In genomic region chrX:11956194-11956593, GRCm38 (mm10) we compare ENCODE assay signal across 23 mouse cellular contexts.
DNase-seq lines count a peak whose midpoint lies in the region; ATAC-seq and TF ChIP-seq lines count a peak whose summit lies in the region.
"Had no signal": no experiment of that assay in that cellular context is flagged by ENCODE, and none has a peak within 500 bp of the region (broad histone marks: within the 10 kb centered on the region; RNA-seq: fewer than 3 reads in every experiment).

No protein-coding gene starts in this region.

- in situ Hi-C loops in ES-E14 (cut with MboI; ENCODE audit: low sequenced_read_pairs in 2 of 2, unreplicated experiment in 2 of 2), result no loop called here

- H3K4me2 ChIP-seq in intestine, embryonic 15.5 days (replicated peaks), result no peak overlapping the region
- H3K4me2 ChIP-seq: embryonic facial prominence, embryonic 13.5 days; forebrain, embryonic 12.5 days; heart, embryonic 11.5 days; hindbrain, embryonic 12.5 days; limb, embryonic 13.5 days; liver, embryonic 12.5 days had no signal

- TF ChIP-seq CTCF in kidney, adult 2 months (conservative IDR thresholded peaks at IDR 0.05; ENCODE audit: insufficient read depth, insufficient read length, low read depth, low read length), result no peak

- no peak for TF ChIP-seq POLR2A in kidney, adult 2 months (IDR thresholded peaks at IDR 0.05; ENCODE audit: low read depth, low read length)

- no peaks in the 10 kb centered on the region for H3K36me3 ChIP-seq in kidney, adult 2 months (ENCODE audit: control insufficient read depth, insufficient read depth, low read length)
- H3K36me3 ChIP-seq in ES-E14 (ENCODE audit: control insufficient read depth, insufficient read depth, low read length, poor library complexity, severe bottlenecking), result no peaks in the 10 kb centered on the region
- H3K36me3 ChIP-seq in intestine, embryonic 15.5 days, result no peaks in the 10 kb centered on the region
- H3K36me3 ChIP-seq: embryonic facial prominence, embryonic 13.5 days; forebrain, embryonic 12.5 days; hindbrain, embryonic 12.5 days; limb, embryonic 13.5 days; liver, embryonic 12.5 days; midbrain, embryonic 10.5 days had no signal

- H3K27ac ChIP-seq in kidney, adult 2 months (ENCODE audit: insufficient read depth, low read depth, low read length), result no peak overlapping the region
- H3K27ac ChIP-seq in ES-E14 (ENCODE audit: insufficient read depth, low read depth, low read length, poor library complexity, severe bottlenecking), result peak overlapping the region; percentile 94
- H3K27ac ChIP-seq in intestine, embryonic 15.5 days, result no peak overlapping the region
- H3K27ac ChIP-seq: embryonic facial prominence, embryonic 13.5 days; forebrain, embryonic 12.5 days; gastrocnemius, adult 2 months; hindbrain, embryonic 12.5 days; limb, embryonic 13.5 days; liver, embryonic 12.5 days; midbrain, embryonic 10.5 days had no signal

- no peaks in the 10 kb centered on the region for H3K9me3 ChIP-seq in ES-E14 (ENCODE audit: control insufficient read depth, insufficient read depth, low read depth, low read length)
- no peaks in the 10 kb centered on the region for H3K9me3 ChIP-seq in intestine, embryonic 15.5 days
- H3K9me3 ChIP-seq: embryonic facial prominence, embryonic 13.5 days; forebrain, embryonic 12.5 days; hindbrain, embryonic 12.5 days; liver, embryonic 12.5 days had no signal

- peak; percentile 5 to 24 for DNase-seq in adrenal gland, postnatal 36 days
- DNase-seq in adrenal gland, postnatal 25 days, result no peak
- DNase-seq in kidney, adult 2 months, result peak; percentile 60
- DNase-seq in kidney, postnatal 4 days, result no peak
- no peak for DNase-seq in ES-E14 (ENCODE audit: low read depth, low spot score)
- peak; percentile 24 for DNase-seq in kidney, postnatal 14 days
- DNase-seq: cerebellum, adult 8-10 months; cerebellum, postnatal 36 days; embryo, embryonic 11 days; gastrocnemius, adult 2 months; right cerebral cortex, adult 18-20 months; right cerebral cortex, postnatal 4 days; thymus, postnatal 14 days had no signal

- H3K27me3 ChIP-seq in kidney, adult 2 months (replicated peaks; ENCODE audit: control insufficient read depth, insufficient read depth, low read length), result no peaks in the 10 kb centered on the region
- H3K27me3 ChIP-seq in intestine, embryonic 15.5 days (replicated peaks), result no peaks in the 10 kb centered on the region

- H3K4me3 ChIP-seq in kidney, adult 2 months (ENCODE audit: insufficient read depth, low read depth, low read length), result no peak overlapping the region
- H3K4me3 ChIP-seq in ES-E14 (ENCODE audit: insufficient read depth in 1 of 2, low read depth in 1 of 2, low read length in 2 of 2, poor library complexity in 1 of 2, severe bottlenecking in 1 of 2), result no peak overlapping the region
- H3K4me3 ChIP-seq in intestine, embryonic 15.5 days (replicated peaks), result no peak overlapping the region
- H3K4me3 ChIP-seq: embryonic facial prominence, embryonic 13.5 days; erythroblast, embryonic 14.5 days; forebrain, embryonic 12.5 days; gastrocnemius, adult 2 months; hindbrain, embryonic 12.5 days; limb, embryonic 13.5 days; liver, embryonic 12.5 days; midbrain, embryonic 10.5 days had no signal

- H3K4me1 ChIP-seq in kidney, adult 2 months (ENCODE audit: control insufficient read depth, insufficient read depth, low read length), result no peaks in the 10 kb centered on the region
- H3K4me1 ChIP-seq in ES-E14 (ENCODE audit: control insufficient read depth in 2 of 2, insufficient read depth in 2 of 2, low read length in 2 of 2, poor library complexity in 1 of 2), result peaks cover 0 to 18% of the 10 kb centered on the region in 2 experiments; a peak in 2 of 4 replicates
- no peaks in the 10 kb centered on the region for H3K4me1 ChIP-seq in intestine, embryonic 15.5 days (replicated peaks)
- H3K4me1 ChIP-seq: embryonic facial prominence, embryonic 13.5 days; forebrain, embryonic 12.5 days; hindbrain, embryonic 12.5 days; limb, embryonic 13.5 days; midbrain, embryonic 10.5 days had no signal

- no peak for ATAC-seq in intestine, embryonic 15.5 days
- ATAC-seq: activated CD4-positive, CD25-positive, alpha-beta regulatory T cell, adult 4 months; liver, embryonic 12.5 days had no signal

- no peak overlapping the region for H3K9ac ChIP-seq in ES-E14 (ENCODE audit: insufficient read depth, low read depth, low read length, poor library complexity, severe bottlenecking)
- no peak overlapping the region for H3K9ac ChIP-seq in intestine, embryonic 15.5 days
- H3K9ac ChIP-seq: embryonic facial prominence, embryonic 13.5 days; forebrain, embryonic 12.5 days; hindbrain, embryonic 12.5 days; limb, embryonic 13.5 days; liver, embryonic 12.5 days had no signal

- WGBS in kidney, adult 2 months, result 75% methylated on average over 3 of the region's 3 CpGs
- 80% methylated on average over 3 of the region's 3 CpGs for WGBS in intestine, embryonic 15.5 days

TF ChIP-seq in ES-E14, 5 proteins besides CTCF, POLR2A, EP300 and RAD21:
- TF ChIP-seq ZC3H11A (IDR thresholded peaks at IDR 0.05; ENCODE audit: borderline replicate concordance, low read depth, low read length) (no peak), CHD2 (IDR thresholded peaks at IDR 0.05; ENCODE audit: low read depth, low read length) (no peak), HCFC1 (IDR thresholded peaks at IDR 0.05; ENCODE audit: borderline replicate concordance, insufficient read depth, low read length) (no peak), ZNF384 (IDR thresholded peaks at IDR 0.05; ENCODE audit: low read depth, low read length) (no peak), MAFK (IDR thresholded peaks at IDR 0.05; ENCODE audit: insufficient read depth, low read depth, low read length) (no peak)

Comparison
In these comparisons a context has a peak if more than half of its experiments do, and no peak if none do; other contexts are left out.
1. DNase-seq: peak in adrenal gland, postnatal 36 days (2 of 2), kidney, adult 2 months (single experiment) and kidney, postnatal 14 days (single experiment); none in adrenal gland, postnatal 25 days (single experiment), kidney, postnatal 4 days (0 of 2) and ES-E14 (single experiment).